Mouse (Mus musculus) E14TG2a.4 (cell line): ENCODE results near the gene Uqcc3.

Source experiments
- CTCF ChIP-seq: conservative IDR thresholded peaks from 2 replicates; pipeline ENCODE4 v1.5.1; 2014; ENCODE audit warnings: low read length
- POU5F1 ChIP-seq: IDR thresholded peaks from 2 replicates; pipeline ENCODE4 v1.6.1; 2014; ENCODE audit warnings: low read length, borderline replicate concordance

GRCm38 (mm10) chr19:8839103-8839907, 41.4 kb downstream of the Uqcc3 start, which contains the start of gene Gng3:
- TF ChIP-seq CTCF (no peak), POU5F1 (no peak)
